Mouse (Mus musculus) neural tube, embryonic 10.5 days (tissue): ENCODE data around the gene Srp54a.
"Not testable (repeated sequence)": the region's sequence is repeated elsewhere in the genome, so short reads cannot be mapped to it uniquely, and the experiment has no call there.

Experiments used
- DNase-seq: peaks from one replicate; pipeline ENCODE4 v3.0.0-alpha.2; 2017; ENCODE audit warnings: low spot score; ENCODE audit errors: extremely low spot score

Srp54a gene

GRCm38 (mm10) chr12:55124242-55124641, 44.2 kb downstream of the Srp54a start, which contains the start of gene Fam177a:
Fam177a (plus strand) TSS chr12:55124469.
- DNase-seq, result not testable (repeated sequence)

DNA sequence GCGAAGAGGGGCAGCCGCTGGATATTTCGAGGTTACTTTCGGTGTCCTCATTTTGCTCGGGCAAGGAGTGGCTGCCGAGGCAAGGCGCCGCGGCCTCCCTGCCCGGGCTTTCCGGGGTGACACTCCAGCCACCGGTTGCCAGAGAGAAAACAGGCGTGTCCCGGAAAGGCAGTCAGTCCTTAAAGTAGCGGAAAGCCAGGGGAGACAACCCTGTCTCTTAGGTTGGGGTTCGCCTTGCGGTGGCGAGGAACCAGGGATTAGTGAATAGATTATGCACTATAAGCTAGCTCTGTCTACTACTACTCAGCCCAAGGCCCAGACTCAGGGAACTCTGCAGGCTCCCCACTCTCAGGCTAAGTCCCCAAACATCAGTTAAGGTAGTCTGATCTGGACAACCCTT, 44.7 kb downstream of the Srp54a start:
- DNase-seq, result not testable (repeated sequence)

DNA sequence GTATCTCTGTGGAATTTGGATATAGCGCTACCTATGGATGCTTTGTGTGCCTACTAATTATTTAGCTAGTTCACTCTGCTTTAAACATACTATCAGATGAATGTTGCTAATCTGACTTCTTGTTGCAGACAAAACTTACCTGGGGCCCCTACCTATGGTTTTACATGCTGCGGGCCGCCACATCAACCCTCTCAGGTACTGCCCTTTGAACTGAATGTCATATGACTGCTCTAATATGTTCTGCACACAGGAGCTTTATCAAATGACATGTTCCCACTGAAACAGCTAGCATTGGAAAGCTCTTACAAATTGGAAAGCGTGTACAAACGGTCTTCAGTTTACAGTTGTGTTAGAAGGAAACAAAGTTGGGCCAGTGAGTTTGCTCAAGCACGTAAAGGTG, 55.5 kb downstream of the Srp54a start:
- not testable (repeated sequence) for DNase-seq

DNA sequence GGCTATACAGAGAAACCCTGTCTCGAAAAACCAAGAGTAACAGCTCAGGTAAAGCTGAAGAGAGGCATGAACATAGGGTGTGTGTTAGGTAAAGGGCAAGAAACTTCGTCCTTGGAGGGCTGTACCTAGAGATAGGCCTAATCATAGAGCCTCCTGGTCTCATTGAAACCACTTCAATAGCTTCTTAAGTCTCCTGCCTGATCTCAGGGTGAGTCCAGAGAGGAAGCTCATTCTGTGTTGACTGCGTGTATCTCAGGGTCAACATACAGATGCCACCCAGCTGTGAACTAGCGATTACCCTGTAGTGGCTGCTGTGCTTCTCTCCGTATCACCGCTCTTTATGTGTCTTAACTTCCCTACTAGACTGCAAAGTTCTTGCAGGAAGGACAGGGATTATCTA, 57.8 kb downstream of the Srp54a start:
- DNase-seq, result not testable (repeated sequence)

- DNase-seq, result not testable (repeated sequence)
Measured at GRCm38 (mm10) chr12:55154559-55155448, 74.7 kb downstream of the Srp54a start, which contains the start of gene Srp54b. Srp54b (plus strand) TSS chr12:55155104.

DNA sequence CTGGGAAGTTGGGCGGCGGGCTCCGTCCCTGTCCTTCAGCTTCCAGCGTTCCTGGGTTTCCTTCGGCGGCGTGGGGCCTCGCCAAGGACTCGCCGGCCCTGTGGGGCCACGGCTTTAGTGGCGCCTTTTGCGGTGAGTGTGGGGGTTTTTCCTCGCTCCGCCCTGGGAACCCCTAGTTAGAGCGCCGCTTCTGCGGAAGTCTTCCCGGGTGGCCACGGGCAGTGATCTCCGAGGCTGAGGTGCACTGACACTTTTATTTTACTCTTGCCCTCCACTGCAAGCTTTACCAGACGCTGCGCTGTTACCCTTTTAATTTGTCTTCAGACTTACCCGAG, 75.4 kb downstream of the Srp54a start:
- DNase-seq, result not testable (repeated sequence)
